Mouse (Mus musculus) CH12.LX (cell line): ENCODE data around the gene Wwtr1.

Experiments used
- BHLHE40 ChIP-seq: IDR thresholded peaks from 2 replicates; pipeline ENCODE4 v1.6.1; 2011; ENCODE audit warnings: mild to moderate bottlenecking, low read depth, low read length, improper control_type of control experiment
- CTCF ChIP-seq, 2 experiments: IDR thresholded peaks in 1 of 2; conservative IDR thresholded peaks in 1 of 2; 2 replicates each; pipeline ENCODE4 v1.5.1; 2011 to 2012; ENCODE audit warnings: low read depth in 2 of 2, low read length in 2 of 2, improper control_type of control experiment in 1 of 2, inconsistent platforms in 1 of 2, mild to moderate bottlenecking in 1 of 2, moderate library complexity in 1 of 2
- E2F4 ChIP-seq: IDR thresholded peaks from 2 replicates; pipeline ENCODE4 v1.6.1; 2011; ENCODE audit warnings: low read depth, low read length, improper control_type of control experiment; ENCODE audit not compliant: insufficient replicate concordance
- HCFC1 ChIP-seq: IDR thresholded peaks from 2 replicates; pipeline ENCODE4 v1.6.1; 2012; ENCODE audit warnings: low read depth, mild to moderate bottlenecking, inconsistent platforms, low read length, improper control_type of control experiment
- KAT2A ChIP-seq: IDR thresholded peaks from 2 replicates; pipeline ENCODE4 v1.6.1; 2012; ENCODE audit warnings: low read length, improper control_type of control experiment, inconsistent platforms; ENCODE audit not compliant: insufficient replicate concordance
- MXI1 ChIP-seq: IDR thresholded peaks from 2 replicates; pipeline ENCODE4 v1.6.1; 2011; ENCODE audit warnings: mild to moderate bottlenecking, low read depth, low read length, improper control_type of control experiment
- POLR2A ChIP-seq: IDR thresholded peaks from 2 replicates; pipeline ENCODE4 v1.6.1; 2011; ENCODE audit warnings: low read depth, mild to moderate bottlenecking, improper control_type of control experiment, low read length
- TBP ChIP-seq: conservative IDR thresholded peaks from 2 replicates; pipeline ENCODE4 v1.6.1; 2011; ENCODE audit warnings: low read depth, low read length, improper control_type of control experiment
- USF1 ChIP-seq: IDR thresholded peaks from 2 replicates; pipeline ENCODE4 v1.6.1; 2014; ENCODE audit warnings: low read depth, mild to moderate bottlenecking, inconsistent platforms, low read length, improper control_type of control experiment

DNA sequence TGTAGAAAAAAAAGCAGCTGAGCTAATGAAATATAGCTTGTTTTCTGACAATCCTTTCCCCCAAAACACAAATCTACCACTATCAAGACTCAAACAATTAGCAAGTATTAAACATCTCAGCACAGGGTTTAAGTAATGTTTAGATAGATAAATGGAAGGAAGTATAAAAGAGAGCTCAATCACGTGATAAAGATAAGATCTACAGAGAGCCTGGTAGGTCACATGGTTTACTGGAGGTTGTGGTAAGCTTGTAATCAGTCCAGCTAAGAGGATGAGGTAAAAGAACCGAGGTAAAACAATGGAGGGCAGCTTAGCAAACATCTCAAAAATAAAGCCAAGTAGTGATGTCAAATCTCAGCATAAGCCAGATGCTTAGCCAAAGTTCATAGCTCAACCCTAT lies 35.2 kb downstream of the Wwtr1 start:
- TF ChIP-seq E2F4 (no peak), CTCF (conservative IDR thresholded peaks at IDR 0.05 in 1 of 2, IDR thresholded peaks at IDR 0.05 in 1 of 2; ENCODE audit: low read depth in 2 of 2, low read length in 2 of 2) (no peak), BHLHE40 (no peak), TBP (no peak), USF1 (no peak), POLR2A (no peak), HCFC1 (no peak), KAT2A (no peak), MXI1 (no peak)
